Mouse (Mus musculus) G1E (cell line): ENCODE measurements around the gene Sulf2. TPM values are rescaled to one million over a fixed set of nuclear protein-coding genes. Genes with fewer than 3 reads are reported as not detected.

Experiments used
- ATAC-seq: 2 replicates; pipeline ENCODE4 v1.8.0; 2016; ENCODE audit warnings: mild to moderate bottlenecking; ENCODE audit not compliant: insufficient number of reproducible peaks, poor library complexity, low FRiP score, severe bottlenecking; ENCODE audit errors: extremely low read depth
- DNase-seq: peaks from one replicate; pipeline ENCODE4 v3.0.0; 2012; ENCODE audit warnings: low spot score
- H3K27me3 ChIP-seq: 2 replicates; pipeline ENCODE4 v1.6.1; 2012; ENCODE audit warnings: mild to moderate bottlenecking, low read length, inconsistent platforms; ENCODE audit not compliant: insufficient read depth
- H3K36me3 ChIP-seq: replicated peaks from 2 replicates; pipeline ENCODE3; 2012; ENCODE audit warnings: mild to moderate bottlenecking, inconsistent platforms
- H3K4me1 ChIP-seq: 2 replicates; pipeline ENCODE4 v1.6.1; 2012; ENCODE audit warnings: low read depth, low read length, inconsistent platforms, mixed read lengths; ENCODE audit not compliant: insufficient read depth
- H3K4me3 ChIP-seq: 2 replicates; pipeline ENCODE4 v1.5.1; 2012; ENCODE audit warnings: low read depth, mild to moderate bottlenecking, inconsistent platforms, low read length, moderate library complexity, mixed read lengths
- H3K9me3 ChIP-seq: replicated peaks from 2 replicates; pipeline ENCODE4 v1.6.1; 2012; ENCODE audit warnings: inconsistent platforms
- CTCF ChIP-seq: IDR thresholded peaks from 2 replicates; pipeline ENCODE4 v1.5.1; 2012; ENCODE audit warnings: low read depth, low read length, inconsistent platforms, mixed read lengths
- GATA1 ChIP-seq: IDR thresholded peaks from 2 replicates; pipeline ENCODE4 v1.6.1; 2012; ENCODE audit warnings: borderline replicate concordance, low read length, inconsistent platforms, mixed read lengths
- GATA2 ChIP-seq: IDR thresholded peaks from 2 replicates; pipeline ENCODE4 v1.6.1; 2012; ENCODE audit warnings: low read depth, low read length, inconsistent platforms, borderline replicate concordance
- POLR2AphosphoS5 ChIP-seq: IDR thresholded peaks from 2 replicates; pipeline ENCODE4 v1.6.1; 2012; ENCODE audit warnings: low read depth, low read length, inconsistent platforms; ENCODE audit not compliant: insufficient replicate concordance
- TAL1 ChIP-seq: conservative IDR thresholded peaks from 2 replicates; pipeline ENCODE4 v1.6.1; 2012; ENCODE audit warnings: low read depth, low read length, inconsistent platforms, mixed read lengths
- polyA plus RNA-seq: library from polyadenylated mRNA; stranded (reverse); fragments of >175 nt; gene quantifications from 2 replicates; pipeline ENCODE4 v1.2.3, GENCODE M21; 2012
- total RNA-seq, 2 experiments: library from RNA; stranded (forward) in 1 of 2; stranded (reverse) in 1 of 2; fragments of 200-1000 nt in 1 of 2; fragments of >200 nt in 1 of 2; fragmentation: Nextera tagmentation in 1 of 2; gene quantifications; 2 replicates each; pipeline ENCODE4 v1.2.3; 2014 to 2017

Sulf2 gene
- total and polyA plus RNA-seq, 3 experiments, result 0.16 TPM; not detected in 2

- TF ChIP-seq POLR2AphosphoS5 (no peak), CTCF (no peak), TAL1 (no peak), GATA1 (no peak), GATA2 (no peak)
- peaks cover 92% of the 10 kb centered on the region for H3K9me3 ChIP-seq
- no peaks in the 10 kb centered on the region for H3K36me3 ChIP-seq
- H3K27me3 ChIP-seq, result no peaks in the 10 kb centered on the region
- H3K4me3 ChIP-seq, result no peak overlapping the region
- ATAC-seq (no peak), DNase-seq (no peak)
- no peaks in the 10 kb centered on the region for H3K4me1 ChIP-seq
These were observed 9.0 kb downstream of the Sulf2 start for GRCm38 (mm10) chr2:166146446-166146845.

DNA sequence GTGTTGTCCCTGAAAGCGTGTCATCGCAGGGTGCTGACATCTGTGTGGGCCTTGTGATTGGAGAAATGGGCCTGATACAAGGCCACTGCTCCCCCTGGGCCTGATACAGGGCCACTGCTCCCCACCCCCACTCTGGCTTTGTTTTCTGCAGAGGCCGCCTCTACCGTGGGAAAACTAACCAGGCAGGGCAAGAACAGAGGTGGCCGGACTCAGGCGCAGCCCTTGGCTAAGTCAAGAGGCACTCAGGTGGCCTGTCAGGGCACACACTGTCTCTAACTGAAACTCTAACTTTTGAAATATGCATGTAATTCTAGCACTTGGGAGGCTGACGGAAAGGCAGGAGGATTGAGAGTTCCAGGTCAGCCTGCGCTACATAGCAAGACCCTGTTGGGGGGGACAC, 10.4 kb downstream of the Sulf2 start:
- ATAC-seq, result no peak
- peaks cover 90% of the 10 kb centered on the region for H3K9me3 ChIP-seq
- no peak for DNase-seq
- TF ChIP-seq TAL1 (no peak), GATA1 (no peak), POLR2AphosphoS5 (no peak), CTCF (no peak), GATA2 (no peak)
- H3K4me3 ChIP-seq, result no peak overlapping the region
- H3K4me1 ChIP-seq, result no peaks in the 10 kb centered on the region
- no peaks in the 10 kb centered on the region for H3K36me3 ChIP-seq
- no peaks in the 10 kb centered on the region for H3K27me3 ChIP-seq

DNA sequence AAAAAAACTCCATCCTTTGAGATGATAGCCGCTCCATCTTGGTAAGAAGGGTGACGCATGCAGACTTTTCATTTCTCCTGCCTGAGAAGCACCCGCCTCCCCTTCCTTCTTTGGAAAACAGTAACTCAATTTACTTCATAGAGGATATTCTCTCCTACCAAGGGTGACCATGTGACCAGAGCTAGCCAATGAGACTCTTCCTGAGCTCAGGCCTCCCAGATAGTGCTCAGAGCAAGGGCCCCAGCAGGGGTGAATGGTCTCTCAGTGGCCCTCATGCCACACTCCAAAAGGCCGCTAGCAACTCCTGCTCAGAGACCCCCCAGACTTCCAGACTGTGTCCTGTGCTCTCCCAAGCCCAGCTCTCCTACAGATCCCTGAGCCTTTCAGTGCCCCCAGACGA, 11.6 kb downstream of the Sulf2 start:
- TF ChIP-seq TAL1, result no peak
- TF ChIP-seq GATA2, result no peak
- TF ChIP-seq CTCF, result no peak
- no peak for TF ChIP-seq GATA1
- TF ChIP-seq POLR2AphosphoS5, result no peak
- DNase-seq (no peak), ATAC-seq (no peak)
- Histone ChIP-seq H3K4me1 (no peaks in the 10 kb centered on the region), H3K36me3 (no peaks in the 10 kb centered on the region), H3K27me3 (no peaks in the 10 kb centered on the region), H3K4me3 (no peak overlapping the region), H3K9me3 (peaks cover 87% of the 10 kb centered on the region)

DNA sequence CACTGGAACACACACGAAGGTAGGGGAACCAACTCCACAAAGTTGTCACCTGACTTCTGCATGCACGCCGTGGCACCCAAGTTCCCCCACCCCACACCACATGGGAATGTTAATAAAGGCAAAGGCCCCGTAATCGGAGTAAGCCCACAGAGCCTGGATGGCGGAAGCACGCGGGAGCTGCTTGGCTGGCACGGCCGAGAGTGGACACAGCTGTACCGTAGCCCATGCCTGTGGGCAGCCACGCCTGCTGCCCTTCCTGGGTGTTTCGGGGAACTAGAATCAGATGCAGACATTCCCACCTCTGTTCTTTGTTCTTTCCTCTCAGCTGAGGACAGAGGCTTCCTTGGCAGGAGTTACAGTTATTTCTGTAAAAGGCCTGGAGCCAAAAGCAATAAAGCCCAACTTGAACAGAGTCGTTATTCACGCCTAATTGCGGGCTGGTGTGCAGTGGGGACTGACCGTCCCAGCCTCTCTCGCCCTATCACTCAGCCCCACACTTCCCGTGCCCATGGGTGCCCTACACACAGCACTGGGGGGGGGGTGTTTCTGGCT, 12.8 kb downstream of the Sulf2 start:
- Histone ChIP-seq H3K36me3 (no peaks in the 10 kb centered on the region), H3K4me3 (no peak overlapping the region), H3K27me3 (no peaks in the 10 kb centered on the region), H3K4me1 (no peaks in the 10 kb centered on the region), H3K9me3 (peaks cover 88% of the 10 kb centered on the region)
- no peak for TF ChIP-seq POLR2AphosphoS5
- TF ChIP-seq TAL1, result no peak
- TF ChIP-seq GATA1, result no peak
- no peak for TF ChIP-seq CTCF
- no peak for TF ChIP-seq GATA2
- DNase-seq (no peak), ATAC-seq (no peak)

DNA sequence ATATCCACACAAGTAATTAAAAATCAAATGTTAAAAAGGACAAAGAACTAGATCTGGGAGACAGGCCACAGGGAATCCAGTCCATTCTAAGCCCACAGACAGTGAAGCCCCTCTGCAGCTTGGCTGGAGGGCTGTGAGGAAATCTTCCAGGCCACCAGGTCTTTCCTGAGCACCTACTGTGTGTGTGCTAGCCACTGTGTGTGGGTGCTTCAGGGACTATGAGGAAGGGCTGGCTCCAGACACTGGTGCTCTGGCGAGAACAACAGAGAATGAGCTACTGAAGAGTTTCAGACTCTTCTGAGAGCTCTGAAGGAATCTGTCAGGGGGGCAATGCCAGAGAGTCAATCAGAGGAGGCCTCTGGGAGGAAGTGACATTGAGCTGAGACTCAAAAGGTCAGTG, 13.6 kb downstream of the Sulf2 start:
- Histone ChIP-seq H3K36me3 (no peaks in the 10 kb centered on the region), H3K4me1 (no peaks in the 10 kb centered on the region), H3K4me3 (no peak overlapping the region), H3K9me3 (peaks cover 88% of the 10 kb centered on the region), H3K27me3 (no peaks in the 10 kb centered on the region)
- no peak for TF ChIP-seq GATA2
- no peak for TF ChIP-seq GATA1
- no peak for TF ChIP-seq TAL1
- no peak for TF ChIP-seq CTCF
- no peak for TF ChIP-seq POLR2AphosphoS5
- ATAC-seq (no peak), DNase-seq (no peak)

GRCm38 (mm10) chr2:166141039-166141438, 14.4 kb downstream of the Sulf2 start:
- Histone ChIP-seq H3K4me3 (no peak overlapping the region), H3K4me1 (no peaks in the 10 kb centered on the region), H3K9me3 (peaks cover 87% of the 10 kb centered on the region), H3K36me3 (no peaks in the 10 kb centered on the region), H3K27me3 (no peaks in the 10 kb centered on the region)
- DNase-seq (no peak), ATAC-seq (no peak)
- no peak for TF ChIP-seq POLR2AphosphoS5
- TF ChIP-seq GATA2, result no peak

DNA sequence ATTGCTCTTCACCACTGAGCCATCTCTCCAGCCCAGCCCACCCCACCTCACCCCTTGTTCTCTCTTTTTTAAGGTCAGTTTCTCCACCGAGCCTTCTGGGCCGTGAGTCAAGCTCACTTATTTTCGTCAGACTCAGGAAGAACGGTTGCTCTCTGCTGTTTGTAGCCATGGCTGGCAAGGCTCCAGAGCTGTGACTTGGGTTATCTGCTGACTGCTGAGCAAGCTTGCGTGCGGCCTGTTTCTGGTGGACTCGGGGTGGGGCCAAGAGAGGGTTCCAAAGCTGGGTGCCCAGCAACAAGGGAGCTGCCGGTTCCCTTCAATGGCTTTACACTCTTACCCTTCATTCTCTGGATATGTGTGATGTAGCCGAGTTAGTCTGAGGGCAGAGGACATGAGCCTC, 15.0 kb downstream of the Sulf2 start:
- Histone ChIP-seq H3K27me3 (no peaks in the 10 kb centered on the region), H3K36me3 (no peaks in the 10 kb centered on the region), H3K4me1 (no peaks in the 10 kb centered on the region), H3K4me3 (no peak overlapping the region), H3K9me3 (peaks cover 88% of the 10 kb centered on the region)
- ATAC-seq (no peak), DNase-seq (no peak)
- TF ChIP-seq POLR2AphosphoS5 (no peak), GATA1 (no peak), TAL1 (no peak), GATA2 (no peak), CTCF (no peak)
